Mouse (Mus musculus) MEL (cell line): ENCODE data around the gene Megf6.

ENCODE experiments used
- EP300 ChIP-seq, 2 experiments: IDR thresholded peaks; 2 replicates each; pipeline ENCODE4 v1.6.1; 2011; ENCODE audit warnings: improper control_type of control experiment in 2 of 2, low read length in 2 of 2, low read depth in 1 of 2, mild to moderate bottlenecking in 1 of 2
- POLR2A ChIP-seq, 2 experiments: IDR thresholded peaks; 2 replicates each; pipeline ENCODE4 v1.6.1; 2011 to 2012; ENCODE audit warnings: low read length in 2 of 2, mild to moderate bottlenecking in 2 of 2, control low read depth in 1 of 2, improper control_type of control experiment in 1 of 2, low read depth in 1 of 2, moderate library complexity in 1 of 2; ENCODE audit not compliant: control insufficient read depth in 1 of 2, insufficient read depth in 1 of 2, poor library complexity in 1 of 2
- TCF12 ChIP-seq: IDR thresholded peaks from 2 replicates; pipeline ENCODE4 v1.6.1; 2014; ENCODE audit warnings: low read depth, mild to moderate bottlenecking, inconsistent platforms, low read length, improper control_type of control experiment, moderate library complexity
- ZC3H11A ChIP-seq: IDR thresholded peaks from 2 replicates; pipeline ENCODE4 v1.6.1; 2012; ENCODE audit warnings: low read depth, mild to moderate bottlenecking, inconsistent platforms, low read length, improper control_type of control experiment

DNA sequence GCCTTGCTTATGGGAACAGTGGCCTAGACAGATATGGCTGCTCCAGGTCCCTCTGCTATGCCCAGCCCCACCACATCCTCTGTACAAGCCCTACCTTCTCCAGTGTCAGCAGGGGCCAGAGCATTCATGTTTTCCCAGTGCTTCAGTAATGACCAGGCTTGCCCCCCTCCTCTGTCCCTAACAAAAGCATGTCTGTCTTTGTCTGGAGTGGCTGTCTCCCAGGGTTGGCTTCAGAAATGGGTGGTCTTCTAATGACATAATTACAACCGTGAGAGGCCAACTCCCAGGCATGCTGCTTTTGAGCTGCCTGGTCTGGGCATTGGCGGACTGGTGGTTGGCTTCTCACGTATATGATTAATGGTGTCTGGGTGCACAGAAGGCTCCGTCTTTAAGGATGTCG lies 31.0 kb downstream of the Megf6 start:
- TF ChIP-seq POLR2A (IDR thresholded peaks at IDR 0.05; ENCODE audit: control insufficient read depth in 1 of 2, insufficient read depth in 1 of 2, low read depth in 1 of 2, low read length in 2 of 2, poor library complexity in 1 of 2) (no peak), TCF12 (no peak), ZC3H11A (no peak), EP300 (IDR thresholded peaks at IDR 0.05; ENCODE audit: low read depth in 1 of 2, low read length in 2 of 2) (no peak)
